Mouse (Mus musculus): Measurements from ENCODE around the gene Zbtb34.

The Zbtb34 gene

GRCm38 (mm10) chr2:33430771-33431699 is at the start of gene Zbtb34:
Gene Zbtb34 (minus strand): TSS chr2:33431324.
- in situ Hi-C loops (cut with MboI, MseI), result no loop called here

- in situ Hi-C loops (cut with MboI, MseI), result no loop called here
Observed at GRCm38 (mm10) chr2:33477961-33478755, 47.0 kb upstream of the Zbtb34 start.

- in situ Hi-C loops (cut with MboI, MseI), result no loop called here
Observed at GRCm38 (mm10) chr2:33475961-33476360, 44.8 kb upstream of the Zbtb34 start.

- in situ Hi-C loops (cut with MboI, MseI), result no loop called here
Observed at GRCm38 (mm10) chr2:33468466-33469097, 37.5 kb upstream of the Zbtb34 start, which contains the start of gene Zbtb43. Gene Zbtb43 (minus strand): TSS chr2:33468559.

- in situ Hi-C loops (cut with MboI, MseI), result no loop called here
Observed at GRCm38 (mm10) chr2:33467546-33468465, 36.7 kb upstream of the Zbtb34 start.

- in situ Hi-C loops (cut with MboI, MseI), result no loop called here
Observed at GRCm38 (mm10) chr2:33465966-33466365, 34.8 kb upstream of the Zbtb34 start.

GRCm38 (mm10) chr2:33465215-33465614 is 34.1 kb upstream of the Zbtb34 start:
- in situ Hi-C loops (cut with MboI, MseI), result no loop called here

GRCm38 (mm10) chr2:33462066-33462465 is 30.9 kb upstream of the Zbtb34 start:
- in situ Hi-C loops (cut with MboI, MseI), result no loop called here

- in situ Hi-C loops (cut with MboI, MseI), result no loop called here
Observed at GRCm38 (mm10) chr2:33461066-33461465, 29.9 kb upstream of the Zbtb34 start.

- in situ Hi-C loops (cut with MboI, MseI), result no loop called here
Observed at GRCm38 (mm10) chr2:33459660-33460059, 28.5 kb upstream of the Zbtb34 start.

- in situ Hi-C loops (cut with MboI, MseI), result no loop called here
Observed at GRCm38 (mm10) chr2:33456696-33457095, 25.6 kb upstream of the Zbtb34 start.

- in situ Hi-C loops (cut with MboI, MseI), result no loop called here
Observed at GRCm38 (mm10) chr2:33456242-33456641, 25.1 kb upstream of the Zbtb34 start.

- in situ Hi-C loops (cut with MboI, MseI), result no loop called here
Observed at GRCm38 (mm10) chr2:33455350-33455749, 24.2 kb upstream of the Zbtb34 start.

GRCm38 (mm10) chr2:33454816-33455215 is 23.7 kb upstream of the Zbtb34 start:
- in situ Hi-C loops (cut with MboI, MseI), result no loop called here

GRCm38 (mm10) chr2:33453476-33453875 is 22.4 kb upstream of the Zbtb34 start:
- in situ Hi-C loops (cut with MboI, MseI), result no loop called here

- in situ Hi-C loops (cut with MboI, MseI), result no loop called here
Observed at GRCm38 (mm10) chr2:33452721-33453120, 21.6 kb upstream of the Zbtb34 start.

- in situ Hi-C loops (cut with MboI, MseI), result no loop called here
Observed at GRCm38 (mm10) chr2:33452140-33452539, 21.0 kb upstream of the Zbtb34 start.

- in situ Hi-C loops (cut with MboI, MseI), result no loop called here
Observed at GRCm38 (mm10) chr2:33451038-33451978, 20.2 kb upstream of the Zbtb34 start.

- in situ Hi-C loops (cut with MboI, MseI), result no loop called here
Observed at GRCm38 (mm10) chr2:33449119-33449873, 18.2 kb upstream of the Zbtb34 start.

Measured in T-helper 1 cell (primary cell).